Mouse (Mus musculus) liver, embryonic 13.5 days (tissue): ENCODE results near the gene Apoc2. TPM values are rescaled to one million over a fixed set of nuclear protein-coding genes. Genes with fewer than 3 reads are reported as not detected.

ENCODE experiments used
- ATAC-seq: fragments of 200-750 bp; cut with Nextera tagmentation; 2 replicates; pipeline ENCODE4 v1.8.0; 2017; ENCODE audit warnings: low read depth, mild to moderate bottlenecking, moderate number of reproducible peaks, moderate library complexity
- DNase-seq: peaks from one replicate; pipeline ENCODE4 v3.0.0; 2022
- H3K27ac ChIP-seq: fragments of 300-500 bp; sonication (generic); 2 replicates; pipeline ENCODE4 v1.5.1; 2015; ENCODE audit warnings: moderate library complexity, mild to moderate bottlenecking, inconsistent platforms
- H3K27me3 ChIP-seq: fragments of 300-500 bp; sonication (generic); 2 replicates; pipeline ENCODE4 v1.6.1; 2015; ENCODE audit warnings: mild to moderate bottlenecking, inconsistent platforms
- H3K36me3 ChIP-seq: fragments of 300-500 bp; sonication (generic); 2 replicates; pipeline ENCODE4 v1.6.1; 2015; ENCODE audit warnings: mild to moderate bottlenecking, inconsistent platforms
- H3K4me1 ChIP-seq: fragments of 300-500 bp; sonication (generic); replicated peaks from 2 replicates; pipeline ENCODE4 v1.6.1; 2015; ENCODE audit warnings: inconsistent platforms
- H3K4me2 ChIP-seq: fragments of 300-500 bp; sonication (generic); 2 replicates; pipeline ENCODE4 v1.6.1; 2015; ENCODE audit warnings: inconsistent platforms, mild to moderate bottlenecking, moderate library complexity
- H3K4me3 ChIP-seq: fragments of 300-500 bp; sonication (generic); replicated peaks from 2 replicates; pipeline ENCODE4 v1.5.1; 2015; ENCODE audit warnings: mild to moderate bottlenecking, inconsistent platforms
- H3K9ac ChIP-seq: fragments of 300-500 bp; sonication (generic); 2 replicates; pipeline ENCODE4 v1.6.1; 2015; ENCODE audit warnings: mild to moderate bottlenecking, inconsistent platforms
- H3K9me3 ChIP-seq: fragments of 300-500 bp; sonication (generic); replicated peaks from 2 replicates; pipeline ENCODE4 v1.6.1; 2016; ENCODE audit warnings: inconsistent platforms
- WGBS: fragments of 180-500 bp; shearing (Covaris S2); methylation state at CpG from one replicate; pipeline ENCODE4 v1.1.7; 2015; ENCODE audit not compliant: insufficient replicate concordance; 5-methylcytosine and 5-hydroxymethylcytosine counted together
- polyA plus RNA-seq: library from polyadenylated mRNA; unstranded; fragments of >200 nt; fragmentation: Nextera tagmentation; extraction: Ambion mirVana; gene quantifications from 2 replicates; pipeline ENCODE4 v1.2.1, GENCODE M21; 2015

Gene Apoc2
- polyA plus RNA-seq, 1 experiment from 2014 or later = 648 TPM

- H3K4me3 ChIP-seq = no peak overlapping the region
- ATAC-seq = no peak
- no peak overlapping the region for H3K9ac ChIP-seq
- H3K36me3 ChIP-seq = peaks cover 84% of the 10 kb centered on the region
- H3K27me3 ChIP-seq = no peaks in the 10 kb centered on the region
- no peak for DNase-seq
- no peak overlapping the region for H3K27ac ChIP-seq
- no peak overlapping the region for H3K4me2 ChIP-seq
- WGBS = 84% methylated on average over 2 of the region's 2 CpGs
- no peaks in the 10 kb centered on the region for H3K9me3 ChIP-seq
- peaks cover 29% of the 10 kb centered on the region for H3K4me1 ChIP-seq
Measured at GRCm38 (mm10) chr7:19652614-19653013, 25.1 kb downstream of the Apoc2 start.

GRCm38 (mm10) chr7:19651063-19651786, 26.5 kb downstream of the Apoc2 start:
- no peaks in the 10 kb centered on the region for H3K27me3 ChIP-seq
- H3K4me3 ChIP-seq = no peak overlapping the region
- peak; percentile 57 for ATAC-seq
- peaks cover 23% of the 10 kb centered on the region for H3K4me1 ChIP-seq
- no peak for DNase-seq
- peaks cover 90% of the 10 kb centered on the region for H3K36me3 ChIP-seq
- 32% methylated on average over 6 of the region's 6 CpGs for WGBS
- peak overlapping the region; percentile 49 for H3K9ac ChIP-seq
- peak overlapping the region; percentile 72 for H3K27ac ChIP-seq
- peak overlapping the region; percentile 21; the same call in 1 of the 2 replicates for H3K4me2 ChIP-seq
- no peaks in the 10 kb centered on the region for H3K9me3 ChIP-seq

GRCm38 (mm10) chr7:19641223-19641622, 36.5 kb downstream of the Apoc2 start:
- ATAC-seq = no peak
- Histone ChIP-seq H3K27ac (no peak overlapping the region), H3K27me3 (no peaks in the 10 kb centered on the region), H3K9ac (no peak overlapping the region), H3K4me3 (no peak overlapping the region), H3K36me3 (peaks cover 99% of the 10 kb centered on the region), H3K4me1 (no peaks in the 10 kb centered on the region), H3K9me3 (no peaks in the 10 kb centered on the region), H3K4me2 (no peak overlapping the region)
- DNase-seq = no peak
- 90% methylated on average over 4 of the region's 4 CpGs for WGBS

- peak overlapping the region; percentile 9; the same call in 1 of the 2 replicates for H3K27ac ChIP-seq
- ATAC-seq (no peak), DNase-seq (no peak)
- H3K27me3 ChIP-seq = no peaks in the 10 kb centered on the region
- peaks cover 33% of the 10 kb centered on the region for H3K4me1 ChIP-seq
- H3K36me3 ChIP-seq = peaks cover 86% of the 10 kb centered on the region
- WGBS = 78% methylated on average over 11 of the region's 11 CpGs
- no peak overlapping the region for H3K4me3 ChIP-seq
- H3K4me2 ChIP-seq = no peak overlapping the region
- no peaks in the 10 kb centered on the region for H3K9me3 ChIP-seq
- no peak overlapping the region for H3K9ac ChIP-seq
Measured at GRCm38 (mm10) chr7:19635074-19635827, 42.5 kb downstream of the Apoc2 start.

GRCm38 (mm10) chr7:19634591-19634990, 43.1 kb downstream of the Apoc2 start:
- peak overlapping the region; percentile 9; the same call in 1 of the 2 replicates for H3K27ac ChIP-seq
- ATAC-seq = no peak
- WGBS = 91% methylated on average over 2 of the region's 2 CpGs
- DNase-seq = no peak
- H3K4me2 ChIP-seq = no peak overlapping the region
- peaks cover 79% of the 10 kb centered on the region for H3K36me3 ChIP-seq
- H3K9ac ChIP-seq = no peak overlapping the region
- no peaks in the 10 kb centered on the region for H3K27me3 ChIP-seq
- peaks cover 39% of the 10 kb centered on the region for H3K4me1 ChIP-seq
- H3K9me3 ChIP-seq = no peaks in the 10 kb centered on the region
- no peak overlapping the region for H3K4me3 ChIP-seq

- Histone ChIP-seq H3K4me3 (no peak overlapping the region), H3K9me3 (no peaks in the 10 kb centered on the region), H3K27ac (peak overlapping the region; percentile 85), H3K36me3 (peaks cover 72% of the 10 kb centered on the region), H3K27me3 (no peaks in the 10 kb centered on the region), H3K4me2 (no peak overlapping the region), H3K9ac (no peak overlapping the region), H3K4me1 (peaks cover 47% of the 10 kb centered on the region)
- ATAC-seq = no peak
- DNase-seq = no peak
- WGBS = 75% methylated on average over 15 of the region's 15 CpGs
Measured at GRCm38 (mm10) chr7:19633855-19634254, 43.9 kb downstream of the Apoc2 start.

GRCm38 (mm10) chr7:19633197-19633596, 44.5 kb downstream of the Apoc2 start:
- Histone ChIP-seq H3K36me3 (peaks cover 65% of the 10 kb centered on the region), H3K4me3 (no peak overlapping the region), H3K4me1 (peaks cover 53% of the 10 kb centered on the region), H3K4me2 (peak overlapping the region; percentile 55), H3K9me3 (no peaks in the 10 kb centered on the region), H3K27me3 (no peaks in the 10 kb centered on the region), H3K27ac (peak overlapping the region; percentile 85), H3K9ac (peak overlapping the region; percentile 47; the same call in 1 of the 2 replicates)
- 82% methylated on average over 17 of the region's 17 CpGs for WGBS
- DNase-seq (no peak), ATAC-seq (no peak)

- H3K4me3 ChIP-seq = peak overlapping the region; percentile 19; the same call in 1 of the 2 replicates
- peak overlapping the region; percentile 47 for H3K9ac ChIP-seq
- DNase-seq (no peak), ATAC-seq (peak; percentile 74)
- H3K27me3 ChIP-seq = no peaks in the 10 kb centered on the region
- peaks cover 60% of the 10 kb centered on the region for H3K36me3 ChIP-seq
- H3K4me2 ChIP-seq = peak overlapping the region; percentile 55
- H3K9me3 ChIP-seq = no peaks in the 10 kb centered on the region
- H3K4me1 ChIP-seq = peaks cover 58% of the 10 kb centered on the region
- peak overlapping the region; percentile 85 for H3K27ac ChIP-seq
Measured at GRCm38 (mm10) chr7:19632720-19633119, 45.0 kb downstream of the Apoc2 start.

GRCm38 (mm10) chr7:19632275-19632674, 45.5 kb downstream of the Apoc2 start:
- H3K4me2 ChIP-seq = peak overlapping the region; percentile 55
- H3K4me3 ChIP-seq = peak overlapping the region; percentile 19; the same call in 1 of the 2 replicates
- no peaks in the 10 kb centered on the region for H3K9me3 ChIP-seq
- no peaks in the 10 kb centered on the region for H3K27me3 ChIP-seq
- peaks cover 60% of the 10 kb centered on the region for H3K4me1 ChIP-seq
- peak overlapping the region; percentile 85 for H3K27ac ChIP-seq
- peaks cover 56% of the 10 kb centered on the region for H3K36me3 ChIP-seq
- ATAC-seq (peak; percentile 50), DNase-seq (no peak)
- peak overlapping the region; percentile 47 for H3K9ac ChIP-seq

- H3K27me3 ChIP-seq = no peaks in the 10 kb centered on the region
- no peaks in the 10 kb centered on the region for H3K9me3 ChIP-seq
- ATAC-seq = peak; percentile 37
- H3K4me2 ChIP-seq = peak within 1 kb of the TSS; percentile 100
- H3K4me3 ChIP-seq = peak within 1 kb of the TSS; percentile 82
- H3K4me1 ChIP-seq = peaks cover 57% of the 10 kb centered on the region
- H3K36me3 ChIP-seq = peaks cover 27% of the 10 kb centered on the region
- under 1% methylated on average over 41 of the region's 41 CpGs for WGBS
- H3K27ac ChIP-seq = peak within 1 kb of the TSS; percentile 83
- peak within 1 kb of the TSS; percentile 72 for H3K9ac ChIP-seq
- DNase-seq = peak; percentile 79
Measured at GRCm38 (mm10) chr7:19629361-19629734, 48.4 kb downstream of the Apoc2 start, which contains the start of gene Relb. Gene Relb, minus strand, starts transcription at chr7:19629438.

- WGBS = under 1% methylated on average over 55 of the region's 57 CpGs
- peak overlapping the region; percentile 100 for H3K4me2 ChIP-seq
- H3K27ac ChIP-seq = peak overlapping the region; percentile 83
- H3K27me3 ChIP-seq = no peaks in the 10 kb centered on the region; the same call in 1 of the 2 replicates
- peaks cover 21% of the 10 kb centered on the region for H3K36me3 ChIP-seq
- H3K4me1 ChIP-seq = peaks cover 51% of the 10 kb centered on the region
- peak; percentile 90 for DNase-seq
- no peaks in the 10 kb centered on the region for H3K9me3 ChIP-seq
- H3K4me3 ChIP-seq = peak overlapping the region; percentile 82
- peak; percentile 74 for ATAC-seq
- peak overlapping the region; percentile 72 for H3K9ac ChIP-seq
Measured at GRCm38 (mm10) chr7:19628536-19629360, 49.0 kb downstream of the Apoc2 start.
